7 mouse cellular contexts compared by ENCODE assay signal in genomic region chr4:126261675-126262074, GRCm38 (mm10). TPM values are rescaled to one million over a fixed set of nuclear protein-coding genes. Genes with fewer than 3 reads are reported as not detected.
A peak's percentile ranks its signal among the peaks of the same experiment; 100 is the strongest.
DNase-seq lines count a peak whose midpoint lies in the region; ATAC-seq and TF ChIP-seq lines count a peak whose summit lies in the region.

No protein-coding gene starts in this region.

- peak overlapping the region; percentile 83; the same call in 1 of the 2 replicates for H3K4me2 ChIP-seq in hindbrain, embryonic 12.5 days (replicated peaks)
- H3K4me2 ChIP-seq in hindbrain, embryonic 16.5 days (ENCODE audit: low read length): no peak overlapping the region
- H3K4me2 ChIP-seq in limb, embryonic 13.5 days (replicated peaks): peak overlapping the region; percentile 54; the same call in 1 of the 2 replicates

- WGBS in hindbrain, embryonic 12.5 days: 54% methylated on average over 7 of the region's 7 CpGs
- 47% methylated on average over 7 of the region's 7 CpGs for WGBS in hindbrain, embryonic 16.5 days
- 51% methylated on average over 7 of the region's 7 CpGs for WGBS in limb, embryonic 13.5 days

- H3K4me1 ChIP-seq in hindbrain, embryonic 12.5 days: peaks cover 57% of the 10 kb centered on the region
- peaks cover 29% of the 10 kb centered on the region for H3K4me1 ChIP-seq in hindbrain, embryonic 16.5 days (ENCODE audit: control insufficient read depth, insufficient read depth, low read depth, low read length)
- peaks cover 34% of the 10 kb centered on the region for H3K4me1 ChIP-seq in bone marrow macrophage, adult 2 months (ENCODE audit: control insufficient read depth, insufficient read depth, low read length)
- H3K4me1 ChIP-seq in limb, embryonic 13.5 days: peaks cover 58% of the 10 kb centered on the region

- peak overlapping the region; percentile 80; the same call in 1 of the 2 replicates for H3K27ac ChIP-seq in hindbrain, embryonic 12.5 days
- H3K27ac ChIP-seq in hindbrain, embryonic 16.5 days (ENCODE audit: low read depth, low read length): no peak overlapping the region
- H3K27ac ChIP-seq in bone marrow macrophage, adult 2 months (ENCODE audit: insufficient read depth, low read depth, low read length): peak overlapping the region; percentile 96
- peak overlapping the region; percentile 88 for H3K27ac ChIP-seq in limb, embryonic 13.5 days

- TF ChIP-seq CTCF in bone marrow macrophage, adult 2 months (IDR thresholded peaks at IDR 0.05; ENCODE audit: low read depth, low read length): no peak

- H3K9ac ChIP-seq in hindbrain, embryonic 12.5 days: no peak overlapping the region
- H3K9ac ChIP-seq in hindbrain, embryonic 16.5 days (ENCODE audit: low read depth, low read length): no peak overlapping the region
- no peak overlapping the region for H3K9ac ChIP-seq in limb, embryonic 13.5 days

- 0 out of 2 replicates have a peak, but pooled peaks have one; percentile 1 for ATAC-seq in hindbrain, embryonic 12.5 days (ENCODE audit: low FRiP score)
- ATAC-seq in hindbrain, embryonic 16.5 days: no peak
- no peak for ATAC-seq in limb, embryonic 13.5 days (ENCODE audit: low FRiP score, low read depth)

- DNase-seq in A20 (ENCODE audit: low read depth, low spot score): peak; percentile 30
- DNase-seq in adrenal gland, adult 8-10 months: no peak
- no peak for DNase-seq in layer of hippocampus, adult 9-10 months (ENCODE audit: low spot score)

- no peaks in the 10 kb centered on the region for H3K9me3 ChIP-seq in hindbrain, embryonic 12.5 days (replicated peaks)
- no peaks in the 10 kb centered on the region for H3K9me3 ChIP-seq in hindbrain, embryonic 16.5 days (ENCODE audit: control insufficient read depth, low read length)
- no peaks in the 10 kb centered on the region for H3K9me3 ChIP-seq in limb, embryonic 13.5 days

- no peaks in the 10 kb centered on the region for H3K36me3 ChIP-seq in hindbrain, embryonic 12.5 days
- H3K36me3 ChIP-seq in hindbrain, embryonic 16.5 days (ENCODE audit: control insufficient read depth, insufficient read depth, low read length): no peaks in the 10 kb centered on the region
- no peaks in the 10 kb centered on the region for H3K36me3 ChIP-seq in limb, embryonic 13.5 days

- peak overlapping the region; percentile 66; the same call in 1 of the 2 replicates for H3K4me3 ChIP-seq in hindbrain, embryonic 12.5 days
- no peak overlapping the region for H3K4me3 ChIP-seq in hindbrain, embryonic 16.5 days (ENCODE audit: low read length)
- H3K4me3 ChIP-seq in bone marrow macrophage, adult 2 months (ENCODE audit: insufficient read depth, low read length): no peak overlapping the region
- no peak overlapping the region for H3K4me3 ChIP-seq in limb, embryonic 13.5 days

- H3K27me3 ChIP-seq in hindbrain, embryonic 12.5 days: no peaks in the 10 kb centered on the region
- H3K27me3 ChIP-seq in hindbrain, embryonic 16.5 days (replicated peaks; ENCODE audit: control insufficient read depth, insufficient read depth, low read length): no peaks in the 10 kb centered on the region
- no peaks in the 10 kb centered on the region for H3K27me3 ChIP-seq in limb, embryonic 13.5 days

- TF ChIP-seq POLR2A in bone marrow macrophage, adult 2 months (IDR thresholded peaks at IDR 0.05; ENCODE audit: borderline replicate concordance, low read depth, low read length): no peak

RNA-seq across cellular contexts. Expression of gene Trappc3, which starts 0.5 kb away (rescaled TPM):
- 109 and 113 TPM in 2 replicates for polyA plus RNA-seq in hindbrain, embryonic 12.5 days (2016; fragmentation: Nextera tagmentation; extraction: Ambion mirVana)
- 179 and 199 TPM in 2 replicates for polyA plus RNA-seq in hindbrain, embryonic 16.5 days (2015; fragmentation: Nextera tagmentation; extraction: Ambion mirVana)
- 69.6 and 79.6 TPM in 2 replicates for polyA plus RNA-seq in bone marrow macrophage, adult 2 months (2012; ENCODE audit: insufficient read depth, insufficient read length, missing spikeins)
- polyA plus RNA-seq in limb, embryonic 13.5 days (2015; fragmentation: Nextera tagmentation; extraction: Ambion mirVana): 124 and 126 TPM in 2 replicates
- total RNA-seq in adrenal gland, adult 8-10 months (2022): 100 to 1,000 TPM in 1 of 4 experiments, 10 to 100 TPM in 3; 94.1 to 101 (median 96.2) TPM

RNA-seq across cellular contexts. Expression of gene Map7d1, which starts 5.5 kb away (rescaled TPM):
- polyA plus RNA-seq in hindbrain, embryonic 12.5 days (2016; fragmentation: Nextera tagmentation; extraction: Ambion mirVana): 143 and 150 TPM in 2 replicates
- polyA plus RNA-seq in hindbrain, embryonic 16.5 days (2015; fragmentation: Nextera tagmentation; extraction: Ambion mirVana): 59.8 and 71.7 TPM in 2 replicates
- 131 and 139 TPM in 2 replicates for polyA plus RNA-seq in bone marrow macrophage, adult 2 months (2012; ENCODE audit: insufficient read depth, insufficient read length, missing spikeins)
- 46.5 and 49.9 TPM in 2 replicates for polyA plus RNA-seq in limb, embryonic 13.5 days (2015; fragmentation: Nextera tagmentation; extraction: Ambion mirVana)
- 10 to 100 TPM; 55.4 to 81.7 (median 66.8) TPM for total RNA-seq in adrenal gland, adult 8-10 months (2022)

RNA-seq across cellular contexts. Expression of gene Col8a2, which starts 24.9 kb away (rescaled TPM):
- 50.1 and 56.7 TPM in 2 replicates for polyA plus RNA-seq in hindbrain, embryonic 12.5 days (2016; fragmentation: Nextera tagmentation; extraction: Ambion mirVana)
- polyA plus RNA-seq in hindbrain, embryonic 16.5 days (2015; fragmentation: Nextera tagmentation; extraction: Ambion mirVana): 5.8 and 6.8 TPM in 2 replicates
- polyA plus RNA-seq in bone marrow macrophage, adult 2 months (2012; ENCODE audit: insufficient read depth, insufficient read length, missing spikeins): not detected in 2 replicates
- 39.8 and 42.7 TPM in 2 replicates for polyA plus RNA-seq in limb, embryonic 13.5 days (2015; fragmentation: Nextera tagmentation; extraction: Ambion mirVana)
- 1 to 10 TPM; 3.5 to 4.6 (median 4.0) TPM for total RNA-seq in adrenal gland, adult 8-10 months (2022)

RNA-seq across cellular contexts. Expression of gene Thrap3, which starts 59.1 kb away (rescaled TPM):
- polyA plus RNA-seq in hindbrain, embryonic 12.5 days (2016; fragmentation: Nextera tagmentation; extraction: Ambion mirVana): 250 and 255 TPM in 2 replicates
- 107 and 120 TPM in 2 replicates for polyA plus RNA-seq in hindbrain, embryonic 16.5 days (2015; fragmentation: Nextera tagmentation; extraction: Ambion mirVana)
- 230 and 236 TPM in 2 replicates for polyA plus RNA-seq in bone marrow macrophage, adult 2 months (2012; ENCODE audit: insufficient read depth, insufficient read length, missing spikeins)
- 251 and 256 TPM in 2 replicates for polyA plus RNA-seq in limb, embryonic 13.5 days (2015; fragmentation: Nextera tagmentation; extraction: Ambion mirVana)
- total RNA-seq in adrenal gland, adult 8-10 months (2022): 100 to 1,000 TPM; 203 to 250 (median 221) TPM

RNA-seq across cellular contexts. Expression of gene Adprhl2, which starts 59.8 kb away (rescaled TPM):
- 65.2 and 74.3 TPM in 2 replicates for polyA plus RNA-seq in hindbrain, embryonic 12.5 days (2016; fragmentation: Nextera tagmentation; extraction: Ambion mirVana)
- 83.1 and 84.1 TPM in 2 replicates for polyA plus RNA-seq in hindbrain, embryonic 16.5 days (2015; fragmentation: Nextera tagmentation; extraction: Ambion mirVana)
- 16.1 and 16.9 TPM in 2 replicates for polyA plus RNA-seq in bone marrow macrophage, adult 2 months (2012; ENCODE audit: insufficient read depth, insufficient read length, missing spikeins)
- polyA plus RNA-seq in limb, embryonic 13.5 days (2015; fragmentation: Nextera tagmentation; extraction: Ambion mirVana): 88.6 and 91.5 TPM in 2 replicates
- total RNA-seq in adrenal gland, adult 8-10 months (2022): 10 to 100 TPM; 35.8 to 37.8 (median 37.2) TPM
